Mouse (Mus musculus) thymus, postnatal 10 days (tissue): ENCODE results near the gene Rnf145.
A peak's percentile ranks its signal among the peaks of the same experiment; 100 is the strongest.

Experiments used
- DNase-seq, 2 experiments: peaks; one replicate each; pipeline ENCODE4 v3.0.0; 2021; ENCODE audit warnings: low spot score in 2 of 2

Rnf145 gene

GRCm38 (mm10) chr11:44534999-44535750, 16.4 kb downstream of the Rnf145 start:
- no peak for DNase-seq

GRCm38 (mm10) chr11:44537403-44537802, 18.6 kb downstream of the Rnf145 start:
- no peak for DNase-seq

GRCm38 (mm10) chr11:44538101-44538500, 19.3 kb downstream of the Rnf145 start:
- DNase-seq = no peak

- DNase-seq = no peak
These were observed 19.9 kb downstream of the Rnf145 start for GRCm38 (mm10) chr11:44538501-44539290.

GRCm38 (mm10) chr11:44539291-44539930, 20.6 kb downstream of the Rnf145 start:
- no peak for DNase-seq

- no peak for DNase-seq
These were observed 21.5 kb downstream of the Rnf145 start for GRCm38 (mm10) chr11:44540243-44540642.

GRCm38 (mm10) chr11:44541280-44541679, 22.5 kb downstream of the Rnf145 start:
- DNase-seq = no peak

- DNase-seq = no peak
These were observed 23.0 kb downstream of the Rnf145 start for GRCm38 (mm10) chr11:44541813-44542212.

GRCm38 (mm10) chr11:44543593-44543992, 24.8 kb downstream of the Rnf145 start:
- DNase-seq = no peak

- no peak for DNase-seq
These were observed 25.2 kb downstream of the Rnf145 start for GRCm38 (mm10) chr11:44543996-44544395.

GRCm38 (mm10) chr11:44545181-44545580, 26.4 kb downstream of the Rnf145 start:
- DNase-seq = peak; percentile 50 to 59

GRCm38 (mm10) chr11:44546250-44546649, 27.5 kb downstream of the Rnf145 start:
- DNase-seq = no peak

GRCm38 (mm10) chr11:44547651-44548196, 29.0 kb downstream of the Rnf145 start:
- DNase-seq = no peak

GRCm38 (mm10) chr11:44548816-44549215, 30.1 kb downstream of the Rnf145 start:
- no peak for DNase-seq

GRCm38 (mm10) chr11:44549511-44550278, 30.9 kb downstream of the Rnf145 start:
- no peak for DNase-seq

GRCm38 (mm10) chr11:44550996-44551395, 32.2 kb downstream of the Rnf145 start:
- no peak for DNase-seq

GRCm38 (mm10) chr11:44554339-44554738, 35.6 kb downstream of the Rnf145 start:
- DNase-seq = no peak

GRCm38 (mm10) chr11:44558521-44558920, 39.8 kb downstream of the Rnf145 start:
- DNase-seq = no peak

- DNase-seq = no peak
These were observed 40.7 kb downstream of the Rnf145 start for GRCm38 (mm10) chr11:44559466-44559865.

- no peak for DNase-seq
These were observed 41.6 kb downstream of the Rnf145 start for GRCm38 (mm10) chr11:44560396-44560795.

- no peak for DNase-seq
These were observed 42.8 kb downstream of the Rnf145 start for GRCm38 (mm10) chr11:44561476-44562015.
